In genomic region chr3:84771980-84772379, GRCm38 (mm10) we compare ENCODE assay signal across 12 mouse cellular contexts. TPM values are rescaled to one million over a fixed set of nuclear protein-coding genes. Genes with fewer than 3 reads are reported as not detected.
A peak's percentile ranks its signal among the peaks of the same experiment; 100 is the strongest.
DNase-seq lines count a peak whose midpoint lies in the region; ATAC-seq and TF ChIP-seq lines count a peak whose summit lies in the region.
"Had no signal": no experiment of that assay in that cellular context is flagged by ENCODE, and none has a peak within 500 bp of the region (broad histone marks: within the 10 kb centered on the region; RNA-seq: fewer than 3 reads in every experiment).

No protein-coding gene starts in this region.

- WGBS in lung, embryonic 14.5 days = 39% methylated on average over 2 of the region's 2 CpGs
- WGBS in liver, embryonic 12.5 days (ENCODE audit: insufficient replicate concordance) = 9% methylated on average over 2 of the region's 2 CpGs
- WGBS in cerebellum, adult 2 months = 31% methylated on average over 2 of the region's 2 CpGs
- WGBS in hindbrain, embryonic 10.5 days = 61% methylated on average over 2 of the region's 2 CpGs

- no peak overlapping the region for H3K4me3 ChIP-seq in lung, embryonic 14.5 days (ENCODE audit: low read depth, low read length)
- no peak overlapping the region for H3K4me3 ChIP-seq in liver, embryonic 12.5 days
- no peak overlapping the region for H3K4me3 ChIP-seq in cerebellum, adult 2 months (replicated peaks; ENCODE audit: insufficient read depth, low read depth, low read length)
- H3K4me3 ChIP-seq in hindbrain, embryonic 10.5 days = no peak overlapping the region
- H3K4me3 ChIP-seq: hindbrain, embryonic 13.5 days; lung, embryonic 15.5 days had no signal

- H3K36me3 ChIP-seq in lung, embryonic 14.5 days (ENCODE audit: insufficient read depth) = no peaks in the 10 kb centered on the region
- H3K36me3 ChIP-seq in liver, embryonic 12.5 days = no peaks in the 10 kb centered on the region
- H3K36me3 ChIP-seq in hindbrain, embryonic 10.5 days = no peaks in the 10 kb centered on the region
- H3K36me3 ChIP-seq: hindbrain, embryonic 13.5 days; lung, embryonic 15.5 days had no signal

- no peak for DNase-seq in lung, embryonic 14.5 days
- DNase-seq in lung, adult 18-20 months = no peak
- DNase-seq in c-Kit-negative CD71-positive TER-119-positive erythroid progenitor cells, embryonic 14.5 days (ENCODE audit: low read depth, low spot score) = peak; percentile 41
- DNase-seq in spleen, postnatal 4 days (ENCODE audit: low spot score in 2 of 2) = peak; percentile 68 to 71
- DNase-seq in cerebellum, adult 2 months = no peak
- no peak for DNase-seq in thymus, postnatal 0 days (ENCODE audit: low spot score)
- DNase-seq in hindbrain, embryonic 10.5 days (ENCODE audit: low spot score) = no peak
- DNase-seq: adrenal gland, postnatal 25 days; embryo, embryonic 11 days had no signal

- no peak overlapping the region for H3K9ac ChIP-seq in lung, embryonic 14.5 days
- no peak overlapping the region for H3K9ac ChIP-seq in liver, embryonic 12.5 days
- H3K9ac ChIP-seq: hindbrain, embryonic 13.5 days; lung, embryonic 15.5 days had no signal

- ATAC-seq in lung, embryonic 14.5 days (ENCODE audit: insufficient read depth) = peak; percentile 41; the same call in 1 of the 2 replicates
- peak; percentile 100 for ATAC-seq in liver, embryonic 12.5 days

- H3K4me2 ChIP-seq in lung, embryonic 14.5 days = no peak overlapping the region
- peak overlapping the region; percentile 41 for H3K4me2 ChIP-seq in liver, embryonic 12.5 days
- H3K4me2 ChIP-seq: hindbrain, embryonic 13.5 days; lung, embryonic 15.5 days had no signal

- no peaks in the 10 kb centered on the region for H3K9me3 ChIP-seq in lung, embryonic 14.5 days (ENCODE audit: low read depth, low read length)
- no peaks in the 10 kb centered on the region for H3K9me3 ChIP-seq in liver, embryonic 12.5 days (replicated peaks)
- H3K9me3 ChIP-seq in hindbrain, embryonic 10.5 days = no peaks in the 10 kb centered on the region
- H3K9me3 ChIP-seq: hindbrain, embryonic 13.5 days; lung, embryonic 15.5 days had no signal

- no peak overlapping the region for H3K27ac ChIP-seq in lung, embryonic 14.5 days (ENCODE audit: low read depth)
- H3K27ac ChIP-seq in liver, embryonic 12.5 days = peak overlapping the region; percentile 84
- H3K27ac ChIP-seq in cerebellum, adult 2 months (ENCODE audit: insufficient read depth, low read length) = no peak overlapping the region
- no peak overlapping the region for H3K27ac ChIP-seq in hindbrain, embryonic 10.5 days
- H3K27ac ChIP-seq: hindbrain, embryonic 13.5 days; lung, embryonic 15.5 days had no signal

- TF ChIP-seq CTCF in lung, embryonic 14.5 days (IDR thresholded peaks at IDR 0.05; ENCODE audit: low read depth) = no peak
- TF ChIP-seq CTCF in cerebellum, adult 2 months (IDR thresholded peaks at IDR 0.05; ENCODE audit: borderline replicate concordance, insufficient read depth, low read depth, low read length) = no peak

- no peak for TF ChIP-seq POLR2A in cerebellum, adult 2 months (IDR thresholded peaks at IDR 0.05; ENCODE audit: borderline replicate concordance, insufficient read depth, low read length)

- H3K27me3 ChIP-seq in lung, embryonic 14.5 days (ENCODE audit: insufficient read depth, low read length) = no peaks in the 10 kb centered on the region
- no peaks in the 10 kb centered on the region for H3K27me3 ChIP-seq in liver, embryonic 12.5 days (replicated peaks)
- no peaks in the 10 kb centered on the region for H3K27me3 ChIP-seq in cerebellum, adult 2 months (ENCODE audit: control insufficient read depth, insufficient read depth, low read length)
- H3K27me3 ChIP-seq in hindbrain, embryonic 10.5 days (ENCODE audit: insufficient read depth, poor library complexity, severe bottlenecking) = no peaks in the 10 kb centered on the region
- H3K27me3 ChIP-seq: hindbrain, embryonic 13.5 days; lung, embryonic 15.5 days had no signal

- no peaks in the 10 kb centered on the region for H3K4me1 ChIP-seq in lung, embryonic 14.5 days (ENCODE audit: insufficient read depth)
- peaks cover 38% of the 10 kb centered on the region for H3K4me1 ChIP-seq in liver, embryonic 12.5 days
- no peaks in the 10 kb centered on the region for H3K4me1 ChIP-seq in cerebellum, adult 2 months (ENCODE audit: control insufficient read depth, insufficient read depth, low read length)
- H3K4me1 ChIP-seq in hindbrain, embryonic 10.5 days (replicated peaks) = no peaks in the 10 kb centered on the region
- H3K4me1 ChIP-seq: hindbrain, embryonic 13.5 days had no signal

RNA-seq across cellular contexts. Expression of gene Fbxw7, which starts 43.1 kb away (rescaled TPM):
- polyA plus RNA-seq in lung, embryonic 14.5 days (2014; fragmentation: Nextera tagmentation; extraction: Ambion mirVana) = 9.5 and 9.8 TPM in 2 replicates
- polyA plus RNA-seq in liver, embryonic 12.5 days (2016; fragmentation: Nextera tagmentation; extraction: Ambion mirVana) = 4.9 TPM in 2 replicates
- 76.2 and 87.9 TPM in 2 replicates for polyA plus RNA-seq in cerebellum, adult 2 months (2012; rRNA removed)
- 15.0 and 18.2 TPM in 2 replicates for polyA plus RNA-seq in thymus, postnatal 0 days (2015; fragmentation: Nextera tagmentation; extraction: Ambion mirVana)
- polyA plus RNA-seq in hindbrain, embryonic 10.5 days (2016; fragmentation: Nextera tagmentation; extraction: Ambion mirVana) = 10.0 and 13.4 TPM in 2 replicates

Comparison
In these comparisons a context has a peak if more than half of its experiments do, and no peak if none do; other contexts are left out.
1. DNase-seq: peak in c-Kit-negative CD71-positive TER-119-positive erythroid progenitor cells, embryonic 14.5 days (single experiment) and spleen, postnatal 4 days (2 of 2); none in lung, embryonic 14.5 days (single experiment), lung, adult 18-20 months (0 of 2), cerebellum, adult 2 months (0 of 2), thymus, postnatal 0 days (single experiment) and hindbrain, embryonic 10.5 days (single experiment).